Mouse (Mus musculus) liver, embryonic 13.5 days (tissue): Measurements from ENCODE around the gene Mttp. TPM values are rescaled to one million over a fixed set of nuclear protein-coding genes. Genes with fewer than 3 reads are reported as not detected.
"Not testable (repeated sequence)": the region's sequence is repeated elsewhere in the genome, so short reads cannot be mapped to it uniquely, and the experiment has no call there.

Experiments used
- ATAC-seq: fragments of 200-750 bp; cut with Nextera tagmentation; 2 replicates; pipeline ENCODE4 v1.8.0; 2017; ENCODE audit warnings: low read depth, mild to moderate bottlenecking, moderate number of reproducible peaks, moderate library complexity
- DNase-seq: peaks from one replicate; pipeline ENCODE4 v3.0.0; 2022
- H3K27ac ChIP-seq: fragments of 300-500 bp; sonication (generic); 2 replicates; pipeline ENCODE4 v1.5.1; 2015; ENCODE audit warnings: moderate library complexity, mild to moderate bottlenecking, inconsistent platforms
- H3K27me3 ChIP-seq: fragments of 300-500 bp; sonication (generic); 2 replicates; pipeline ENCODE4 v1.6.1; 2015; ENCODE audit warnings: mild to moderate bottlenecking, inconsistent platforms
- H3K36me3 ChIP-seq: fragments of 300-500 bp; sonication (generic); 2 replicates; pipeline ENCODE4 v1.6.1; 2015; ENCODE audit warnings: mild to moderate bottlenecking, inconsistent platforms
- H3K4me1 ChIP-seq: fragments of 300-500 bp; sonication (generic); replicated peaks from 2 replicates; pipeline ENCODE4 v1.6.1; 2015; ENCODE audit warnings: inconsistent platforms
- H3K4me2 ChIP-seq: fragments of 300-500 bp; sonication (generic); 2 replicates; pipeline ENCODE4 v1.6.1; 2015; ENCODE audit warnings: inconsistent platforms, mild to moderate bottlenecking, moderate library complexity
- H3K4me3 ChIP-seq: fragments of 300-500 bp; sonication (generic); replicated peaks from 2 replicates; pipeline ENCODE4 v1.5.1; 2015; ENCODE audit warnings: mild to moderate bottlenecking, inconsistent platforms
- H3K9ac ChIP-seq: fragments of 300-500 bp; sonication (generic); 2 replicates; pipeline ENCODE4 v1.6.1; 2015; ENCODE audit warnings: mild to moderate bottlenecking, inconsistent platforms
- H3K9me3 ChIP-seq: fragments of 300-500 bp; sonication (generic); replicated peaks from 2 replicates; pipeline ENCODE4 v1.6.1; 2016; ENCODE audit warnings: inconsistent platforms
- WGBS: fragments of 180-500 bp; shearing (Covaris S2); methylation state at CpG from one replicate; pipeline ENCODE4 v1.1.7; 2015; ENCODE audit not compliant: insufficient replicate concordance; 5-methylcytosine and 5-hydroxymethylcytosine counted together
- polyA plus RNA-seq: library from polyadenylated mRNA; unstranded; fragments of >200 nt; fragmentation: Nextera tagmentation; extraction: Ambion mirVana; gene quantifications from 2 replicates; pipeline ENCODE4 v1.2.1, GENCODE M21; 2015

The Mttp gene
- polyA plus RNA-seq, 1 experiment from 2014 or later, result 27.4 TPM

DNA sequence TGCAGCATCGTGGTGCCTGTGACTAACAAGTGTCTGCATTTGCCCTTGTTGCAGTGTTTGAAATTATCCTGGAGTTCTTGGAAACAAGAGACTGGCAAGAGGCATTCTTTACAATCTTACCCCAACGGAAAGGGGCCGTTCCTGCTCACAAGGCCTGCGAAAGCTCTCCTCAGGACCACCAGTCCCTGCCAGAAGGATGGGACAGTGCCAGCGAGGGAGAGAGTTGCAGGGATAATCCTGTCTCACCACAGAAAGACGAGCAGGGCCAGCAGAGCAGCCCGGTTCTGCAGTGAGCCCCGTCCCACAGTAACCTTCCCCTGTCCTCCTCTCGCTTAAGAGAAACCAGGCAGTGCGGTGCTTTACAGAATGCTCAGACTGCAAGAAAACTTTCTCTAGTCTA is 11.9 kb upstream of the Mttp start:
- DNase-seq (no peak), ATAC-seq (no peak)
- no peak overlapping the region for H3K27ac ChIP-seq
- 77% methylated on average over 10 of the region's 10 CpGs for WGBS
- H3K4me2 ChIP-seq, result no peak overlapping the region
- H3K9me3 ChIP-seq, result no peaks in the 10 kb centered on the region
- H3K36me3 ChIP-seq, result peaks cover 29% of the 10 kb centered on the region
- H3K4me3 ChIP-seq, result no peak overlapping the region
- H3K4me1 ChIP-seq, result no peaks in the 10 kb centered on the region
- H3K27me3 ChIP-seq, result no peaks in the 10 kb centered on the region
- H3K9ac ChIP-seq, result no peak overlapping the region

- no peaks in the 10 kb centered on the region for H3K9me3 ChIP-seq
- no peak overlapping the region for H3K4me3 ChIP-seq
- H3K27me3 ChIP-seq, result no peaks in the 10 kb centered on the region
- H3K36me3 ChIP-seq, result peaks cover 40% of the 10 kb centered on the region
- 71% methylated on average over 4 of the region's 4 CpGs for WGBS
- DNase-seq (no peak), ATAC-seq (no peak)
- no peaks in the 10 kb centered on the region for H3K4me1 ChIP-seq
- H3K27ac ChIP-seq, result no peak overlapping the region
- no peak overlapping the region for H3K4me2 ChIP-seq
- H3K9ac ChIP-seq, result no peak overlapping the region
Observed at GRCm38 (mm10) chr3:138155062-138155461, 10.3 kb upstream of the Mttp start.

GRCm38 (mm10) chr3:138148811-138149210 is 4.0 kb upstream of the Mttp start:
- Histone ChIP-seq H3K4me3 (no peak overlapping the region), H3K36me3 (peaks cover 35% of the 10 kb centered on the region), H3K4me2 (no peak overlapping the region), H3K9me3 (no peaks in the 10 kb centered on the region), H3K27me3 (no peaks in the 10 kb centered on the region), H3K4me1 (no peaks in the 10 kb centered on the region), H3K27ac (no peak overlapping the region), H3K9ac (no peak overlapping the region)
- no peak for ATAC-seq
- 79% methylated on average over 2 of the region's 2 CpGs for WGBS
- no peak for DNase-seq

DNA sequence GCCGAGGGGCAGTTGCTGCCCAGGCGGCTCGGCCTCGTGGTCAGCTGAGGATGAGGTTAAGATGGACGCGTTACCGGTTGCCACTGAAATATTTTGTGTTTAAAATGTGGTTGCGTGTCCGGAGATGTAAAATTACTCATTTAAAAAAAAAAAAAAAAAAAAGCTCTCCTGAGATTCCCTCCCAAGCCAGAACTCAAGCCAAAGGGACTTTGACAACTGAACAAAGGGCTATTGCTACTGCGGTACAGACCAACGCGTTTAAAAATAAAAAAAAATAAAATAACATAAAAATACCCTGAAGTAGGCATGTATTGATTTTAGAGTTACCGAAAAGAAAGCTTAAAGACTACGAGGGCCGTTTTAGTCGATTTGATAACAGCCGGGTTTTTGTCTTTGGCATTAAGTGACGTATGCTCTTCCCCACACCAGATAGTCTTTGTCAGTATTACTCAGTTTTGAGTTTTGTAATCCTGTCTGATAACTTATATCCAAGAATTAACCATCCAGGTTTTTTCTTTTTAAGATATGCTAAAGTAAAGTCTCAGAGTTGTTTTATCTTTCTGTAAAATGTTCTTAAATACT is 617 bp downstream of the Mttp start:
- Histone ChIP-seq H3K4me3 (peak overlapping the region; percentile 73), H3K27ac (peak overlapping the region; percentile 97), H3K27me3 (no peaks in the 10 kb centered on the region), H3K9me3 (no peaks in the 10 kb centered on the region), H3K4me2 (peak overlapping the region; percentile 83), H3K36me3 (peaks cover 9% of the 10 kb centered on the region), H3K9ac (peak overlapping the region; percentile 85), H3K4me1 (peaks cover 9% of the 10 kb centered on the region)
- DNase-seq (no peak), ATAC-seq (no peak)
- under 1% methylated on average over 18 of the region's 18 CpGs for WGBS

DNA sequence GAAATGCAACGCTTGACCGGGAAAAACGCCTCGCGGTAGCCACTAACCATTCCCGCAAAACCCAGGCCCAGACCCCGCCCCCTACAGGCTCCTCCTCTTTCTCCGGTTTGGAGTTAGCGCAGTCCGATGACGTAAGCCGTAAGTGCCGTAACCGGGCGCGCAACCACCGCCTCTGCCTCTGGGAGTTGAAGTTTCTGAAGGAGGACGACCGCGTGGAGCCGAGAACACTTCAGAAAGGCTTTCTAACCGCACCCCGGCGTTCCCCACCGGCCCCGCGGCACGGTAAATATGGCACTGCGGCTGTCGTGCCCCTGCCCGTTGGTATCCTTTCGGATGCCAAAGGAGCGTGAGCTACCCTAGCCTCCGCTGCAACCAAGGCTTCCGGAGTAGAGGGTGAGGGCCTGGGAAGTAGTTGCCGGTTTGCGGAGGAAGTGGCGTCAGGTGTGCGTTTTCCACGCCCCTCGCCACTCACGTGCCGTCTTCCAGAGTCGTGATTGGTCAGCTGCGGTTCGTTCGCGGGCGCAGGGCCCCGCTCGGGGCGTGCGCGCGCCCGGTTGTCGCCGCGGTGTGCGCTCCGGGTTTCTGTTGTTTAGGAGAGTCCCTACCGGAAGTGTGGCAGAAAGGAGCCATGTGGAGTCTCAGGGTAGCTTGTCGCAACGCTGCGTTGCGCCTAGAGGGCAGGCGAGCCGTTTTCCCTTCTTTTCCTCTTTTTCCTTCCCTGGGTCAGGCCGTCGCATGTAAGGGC is 1.3 kb downstream of the Mttp start, which contains the start of gene Trmt10a:
Trmt10a (plus strand) TSS at position 134 of the 745 bp plus-strand sequence.
- DNase-seq (peak; percentile 97), ATAC-seq (peak; percentile 94)
- Histone ChIP-seq H3K4me2 (peak within 1 kb of the TSS; percentile 83), H3K36me3 (peaks cover 3% of the 10 kb centered on the region), H3K9ac (peak within 1 kb of the TSS; percentile 85), H3K27me3 (no peaks in the 10 kb centered on the region), H3K4me1 (peaks cover 9% of the 10 kb centered on the region), H3K9me3 (no peaks in the 10 kb centered on the region), H3K4me3 (peak within 1 kb of the TSS; percentile 73), H3K27ac (peak within 1 kb of the TSS; percentile 97)
- WGBS, result under 1% methylated on average over 70 of the region's 70 CpGs

- ATAC-seq (no peak), DNase-seq (no peak)
- no peaks in the 10 kb centered on the region for H3K9me3 ChIP-seq
- peak overlapping the region; percentile 83 for H3K4me2 ChIP-seq
- no peaks in the 10 kb centered on the region for H3K36me3 ChIP-seq
- peaks cover 9% of the 10 kb centered on the region for H3K4me1 ChIP-seq
- H3K27me3 ChIP-seq, result no peaks in the 10 kb centered on the region
- H3K4me3 ChIP-seq, result peak overlapping the region; percentile 73
- peak overlapping the region; percentile 73 for H3K9ac ChIP-seq
- 5% methylated on average over 12 of the region's 12 CpGs for WGBS
- H3K27ac ChIP-seq, result peak overlapping the region; percentile 97
Observed at GRCm38 (mm10) chr3:138142733-138143314, 1.9 kb downstream of the Mttp start.

DNA sequence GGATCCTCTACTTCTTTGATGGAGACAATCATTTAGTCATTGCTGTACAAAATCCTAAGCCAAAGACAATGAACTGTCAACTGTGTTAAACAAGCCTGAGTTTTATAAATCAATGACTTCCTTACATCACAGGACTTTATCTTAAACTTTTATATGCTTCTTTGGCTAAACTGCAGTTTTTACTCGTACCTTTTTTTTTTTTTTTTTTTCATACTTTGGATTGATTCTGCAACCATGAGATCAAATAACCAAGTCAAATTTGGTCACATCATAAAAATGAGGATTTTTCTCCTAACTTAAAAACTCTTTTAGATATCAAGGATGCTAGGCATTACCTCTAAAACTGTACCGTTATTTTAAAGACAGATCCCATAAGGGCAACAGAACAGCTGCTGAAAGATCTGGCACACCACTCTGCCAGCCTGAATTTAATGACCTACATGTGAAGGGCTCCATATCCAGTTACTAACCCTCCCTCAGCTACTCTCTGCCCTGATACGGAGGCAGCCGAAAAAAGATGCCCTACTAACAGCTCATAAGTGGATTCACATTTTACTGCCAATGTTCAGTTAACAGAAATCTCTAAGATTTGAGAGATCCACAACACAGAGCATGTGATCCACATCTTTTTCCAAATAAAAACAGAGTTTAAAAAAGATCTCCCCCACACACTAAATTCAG is 2.6 kb downstream of the Mttp start:
- peaks cover 9% of the 10 kb centered on the region for H3K4me1 ChIP-seq
- no peaks in the 10 kb centered on the region for H3K27me3 ChIP-seq
- no peaks in the 10 kb centered on the region for H3K9me3 ChIP-seq
- H3K36me3 ChIP-seq, result no peaks in the 10 kb centered on the region
- no peak for ATAC-seq
- H3K4me3 ChIP-seq, result peak overlapping the region; percentile 35
- H3K4me2 ChIP-seq, result peak overlapping the region; percentile 55
- peak overlapping the region; percentile 44 for H3K9ac ChIP-seq
- DNase-seq, result no peak
- H3K27ac ChIP-seq, result no peak overlapping the region
- WGBS, result 68% methylated on average over 4 of the region's 4 CpGs

DNA sequence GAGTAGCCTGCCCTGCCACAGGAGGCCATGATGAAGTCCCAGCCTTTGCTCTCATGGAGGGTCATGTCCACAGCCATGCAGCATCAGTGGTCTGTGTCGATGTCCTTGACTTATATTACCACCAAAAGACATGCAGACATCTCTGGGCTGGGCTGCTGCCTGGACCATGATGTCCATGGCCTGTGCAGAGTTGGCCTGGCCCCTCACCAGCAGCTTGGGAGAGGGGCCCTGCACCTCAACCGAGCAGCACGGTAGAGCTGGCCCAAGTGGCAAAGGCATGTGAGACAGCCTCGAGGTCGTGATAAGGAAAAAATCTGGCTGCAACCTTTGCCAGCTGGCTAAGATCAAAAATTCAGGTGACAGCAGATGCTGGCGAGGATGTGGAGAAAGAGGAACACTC is 5.1 kb downstream of the Mttp start:
- Histone ChIP-seq H3K36me3 (no peaks in the 10 kb centered on the region), H3K4me1 (peaks cover 9% of the 10 kb centered on the region), H3K9ac (no peak overlapping the region), H3K4me2 (no peak overlapping the region), H3K4me3 (no peak overlapping the region), H3K27me3 (no peaks in the 10 kb centered on the region), H3K9me3 (no peaks in the 10 kb centered on the region), H3K27ac (no peak overlapping the region)
- DNase-seq (no peak), ATAC-seq (no peak)
- WGBS, result 72% methylated on average over 6 of the region's 6 CpGs

GRCm38 (mm10) chr3:138138146-138138545 is 6.6 kb downstream of the Mttp start:
- ATAC-seq, result 0 out of 2 replicates have a peak, but pooled peaks have one; percentile 32
- not testable (repeated sequence) for H3K36me3 ChIP-seq, H3K4me2 ChIP-seq, H3K4me1 ChIP-seq, DNase-seq, H3K9ac ChIP-seq, H3K27me3 ChIP-seq, H3K9me3 ChIP-seq, H3K4me3 ChIP-seq, H3K27ac ChIP-seq
- 88% methylated on average over 13 of the region's 13 CpGs for WGBS

DNA sequence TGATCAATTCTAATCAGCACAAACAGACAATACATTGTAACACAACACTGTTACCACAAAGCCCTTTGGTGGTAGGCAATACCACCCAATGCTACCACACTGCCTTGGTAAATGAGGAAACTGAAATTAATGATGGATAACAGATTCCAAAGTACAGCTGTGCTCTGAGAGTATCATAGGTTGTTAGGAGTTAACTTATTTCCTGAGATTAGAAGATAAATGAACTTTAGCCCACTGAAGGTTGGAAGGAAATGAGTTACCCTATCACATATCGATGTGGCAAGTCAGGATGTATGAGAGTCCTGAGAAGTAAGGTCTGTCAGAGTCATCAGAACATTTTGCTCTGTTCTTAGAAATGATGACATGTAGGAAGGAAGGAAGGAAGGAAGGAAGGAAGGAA is 10.2 kb downstream of the Mttp start:
- Histone ChIP-seq H3K9me3 (no peaks in the 10 kb centered on the region), H3K9ac (no peak overlapping the region), H3K4me2 (no peak overlapping the region), H3K27ac (no peak overlapping the region), H3K4me1 (no peaks in the 10 kb centered on the region), H3K4me3 (no peak overlapping the region), H3K27me3 (no peaks in the 10 kb centered on the region), H3K36me3 (no peaks in the 10 kb centered on the region)
- no peak for DNase-seq
- no peak for ATAC-seq
- WGBS, result 44% methylated on average over 1 of the region's 1 CpGs

- H3K4me3 ChIP-seq, result no peak overlapping the region
- H3K4me1 ChIP-seq, result 0 out of 2 replicates have a peak, but pooled peaks cover 4% of the 10 kb centered on the region
- H3K27me3 ChIP-seq, result no peaks in the 10 kb centered on the region
- H3K4me2 ChIP-seq, result no peak overlapping the region
- WGBS, result 62% methylated on average over 11 of the region's 11 CpGs
- no peak overlapping the region for H3K9ac ChIP-seq
- H3K36me3 ChIP-seq, result no peaks in the 10 kb centered on the region
- H3K27ac ChIP-seq, result no peak overlapping the region
- H3K9me3 ChIP-seq, result no peaks in the 10 kb centered on the region
- DNase-seq, result no peak
- no peak for ATAC-seq
Observed at GRCm38 (mm10) chr3:138133916-138134315, 10.9 kb downstream of the Mttp start.
